Mouse (Mus musculus) lung, adult 2 months (tissue): Measurements from ENCODE around the gene Lxn. TPM values are rescaled to one million over a fixed set of nuclear protein-coding genes. Genes with fewer than 3 reads are reported as not detected.
A peak's percentile ranks its signal among the peaks of the same experiment; 100 is the strongest.

ENCODE experiments used
- DNase-seq: peaks from one replicate; pipeline ENCODE4 v3.0.0; 2022
- H3K4me1 ChIP-seq: fragments of 200-500 bp; 2 replicates; pipeline ENCODE4 v1.6.1; 2011; ENCODE audit warnings: low read length; ENCODE audit not compliant: control insufficient read depth, insufficient read depth
- H3K4me3 ChIP-seq: fragments of 200-500 bp; replicated peaks from 2 replicates; pipeline ENCODE3; 2011; ENCODE audit warnings: low read depth, mild to moderate bottlenecking, control low read depth, low read length; ENCODE audit errors: extremely low read depth
- CTCF ChIP-seq: fragments of 200-500 bp; IDR thresholded peaks from 2 replicates; pipeline ENCODE4 v1.5.1; 2011; ENCODE audit warnings: mild to moderate bottlenecking, low read length, control low read depth; ENCODE audit not compliant: insufficient read depth
- POLR2A ChIP-seq: fragments of 200-500 bp; IDR thresholded peaks from 2 replicates; pipeline ENCODE4 v1.6.1; 2011; ENCODE audit warnings: low read depth, mild to moderate bottlenecking, control low read depth, low read length, borderline replicate concordance; ENCODE audit errors: extremely low read depth
- WGBS: fragments of 180-500 bp; shearing (Covaris S2); methylation state at CpG from one replicate; pipeline ENCODE4 v1.1.7; 2018; 5-methylcytosine and 5-hydroxymethylcytosine counted together
- polyA plus RNA-seq: library from polyadenylated mRNA; depleted of rRNA; stranded (reverse); fragments of >200 nt; gene quantifications from 2 replicates; pipeline ENCODE4 v1.2.3, GENCODE M21; 2012; rRNA removed

Lxn gene
- 82.6 and 99.1 TPM in 2 replicates for polyA plus RNA-seq

GRCm38 (mm10) chr3:67463450-67464372 lies at the start of gene Lxn:
Gene Lxn (minus strand): TSS chr3:67463926.
- peaks cover 5% of the 10 kb centered on the region; the same call in 1 of the 2 replicates for H3K4me1 ChIP-seq
- TF ChIP-seq POLR2A, result peak; percentile 74; the same call in 1 of the 2 replicates
- 0 out of 2 replicates have a peak, but pooled peaks have one; percentile 18 for TF ChIP-seq CTCF
- H3K4me3 ChIP-seq, result peak within 1 kb of the TSS; percentile 99
- DNase-seq, result peak; percentile 77
- under 1% methylated on average over 43 of the region's 43 CpGs for WGBS

- WGBS, result 2% methylated on average over 5 of the region's 5 CpGs
- Histone ChIP-seq H3K4me1 (no peaks in the 10 kb centered on the region), H3K4me3 (no peak overlapping the region)
- DNase-seq, result peak; percentile 53
- TF ChIP-seq CTCF (peak; percentile 33; the same call in 1 of the 2 replicates), POLR2A (no peak)
Observed at GRCm38 (mm10) chr3:67512807-67513206, 49.1 kb upstream of the Lxn start.

- TF ChIP-seq POLR2A (no peak), CTCF (no peak)
- 84% methylated on average over 10 of the region's 10 CpGs for WGBS
- Histone ChIP-seq H3K4me3 (no peak overlapping the region), H3K4me1 (no peaks in the 10 kb centered on the region)
- no peak for DNase-seq
Observed at GRCm38 (mm10) chr3:67508216-67508892, 44.6 kb upstream of the Lxn start.

- TF ChIP-seq CTCF (no peak), POLR2A (no peak)
- WGBS, result 79% methylated on average over 2 of the region's 2 CpGs
- Histone ChIP-seq H3K4me1 (no peaks in the 10 kb centered on the region), H3K4me3 (no peak overlapping the region)
- DNase-seq, result no peak
Observed at GRCm38 (mm10) chr3:67505286-67505685, 41.6 kb upstream of the Lxn start.

- 19% methylated on average over 3 of the region's 3 CpGs for WGBS
- no peak overlapping the region for H3K4me3 ChIP-seq
- TF ChIP-seq POLR2A, result no peak
- no peak for TF ChIP-seq CTCF
- H3K4me1 ChIP-seq, result no peaks in the 10 kb centered on the region
- DNase-seq, result no peak
Observed at GRCm38 (mm10) chr3:67503878-67504277, 40.2 kb upstream of the Lxn start.

- Histone ChIP-seq H3K4me3 (no peak overlapping the region), H3K4me1 (no peaks in the 10 kb centered on the region)
- no peak for DNase-seq
- TF ChIP-seq POLR2A (no peak), CTCF (no peak)
- 87% methylated on average over 4 of the region's 4 CpGs for WGBS
Observed at GRCm38 (mm10) chr3:67499406-67499791, 35.7 kb upstream of the Lxn start.

GRCm38 (mm10) chr3:67498773-67499405 lies 35.2 kb upstream of the Lxn start:
- no peak for TF ChIP-seq CTCF
- TF ChIP-seq POLR2A, result no peak
- whole genome bisulfite sequencing, result 86% methylated on average over 8 of the region's 8 CpGs
- no peak for DNase-seq
- H3K4me1 ChIP-seq, result no peaks in the 10 kb centered on the region
- H3K4me3 ChIP-seq, result no peak overlapping the region

GRCm38 (mm10) chr3:67497998-67498397 lies 34.3 kb upstream of the Lxn start:
- TF ChIP-seq POLR2A (no peak), CTCF (no peak)
- DNase-seq, result no peak
- 47% methylated on average over 2 of the region's 2 CpGs for WGBS
- Histone ChIP-seq H3K4me3 (no peak overlapping the region), H3K4me1 (no peaks in the 10 kb centered on the region)

- no peak for DNase-seq
- WGBS, result 79% methylated on average over 10 of the region's 10 CpGs
- TF ChIP-seq CTCF (no peak), POLR2A (no peak)
- no peak overlapping the region for H3K4me3 ChIP-seq
- H3K4me1 ChIP-seq, result no peaks in the 10 kb centered on the region
Observed at GRCm38 (mm10) chr3:67496310-67496709, 32.6 kb upstream of the Lxn start.

- TF ChIP-seq CTCF (no peak), POLR2A (no peak)
- no peak for DNase-seq
- Histone ChIP-seq H3K4me1 (no peaks in the 10 kb centered on the region), H3K4me3 (no peak overlapping the region)
- WGBS, result 85% methylated on average over 8 of the region's 8 CpGs
Observed at GRCm38 (mm10) chr3:67493132-67493531, 29.4 kb upstream of the Lxn start.
